Mouse (Mus musculus) kidney, embryonic 14.5 days (tissue): Measurements from ENCODE around the gene Txnrd2. TPM values are rescaled to one million over a fixed set of nuclear protein-coding genes. Genes with fewer than 3 reads are reported as not detected.

Source experiments
- ATAC-seq: fragments of 200-750 bp; cut with Nextera tagmentation; 2 replicates; pipeline ENCODE4 v1.8.0; 2017; ENCODE audit warnings: moderate number of reproducible peaks, mild to moderate bottlenecking, moderate TSS enrichment, moderate library complexity; ENCODE audit not compliant: low FRiP score, low TSS enrichment
- H3K27ac ChIP-seq: fragments of 300-500 bp; sonication (generic); 2 replicates; pipeline ENCODE4 v1.5.1; 2014; ENCODE audit warnings: low read depth, mild to moderate bottlenecking, low read length, moderate library complexity, mixed read lengths
- H3K27me3 ChIP-seq: fragments of 300-500 bp; sonication (generic); 2 replicates; pipeline ENCODE4 v1.6.1; 2014; ENCODE audit warnings: mild to moderate bottlenecking, low read length; ENCODE audit not compliant: control insufficient read depth, insufficient read depth
- H3K36me3 ChIP-seq: fragments of 300-500 bp; sonication (generic); 2 replicates; pipeline ENCODE4 v1.6.1; 2014; ENCODE audit warnings: low read length, mixed read lengths; ENCODE audit not compliant: control insufficient read depth, insufficient read depth
- H3K4me1 ChIP-seq: fragments of 300-500 bp; sonication (generic); 2 replicates; pipeline ENCODE4 v1.6.1; 2014; ENCODE audit warnings: low read length, mixed read lengths; ENCODE audit not compliant: control insufficient read depth, insufficient read depth
- H3K4me2 ChIP-seq: fragments of 300-500 bp; sonication (generic); replicated peaks from 2 replicates; pipeline ENCODE4 v1.6.1; 2014; ENCODE audit warnings: low read depth, mild to moderate bottlenecking, low read length
- H3K4me3 ChIP-seq: fragments of 300-500 bp; sonication (generic); 2 replicates; pipeline ENCODE4 v1.5.1; 2014; ENCODE audit warnings: mild to moderate bottlenecking, low read length
- H3K9ac ChIP-seq: fragments of 300-500 bp; sonication (generic); 2 replicates; pipeline ENCODE4 v1.6.1; 2014; ENCODE audit warnings: low read depth, mild to moderate bottlenecking, low read length, moderate library complexity
- H3K9me3 ChIP-seq: fragments of 300-500 bp; sonication (generic); 2 replicates; pipeline ENCODE4 v1.6.1; 2016; ENCODE audit warnings: low read length; ENCODE audit not compliant: control insufficient read depth
- WGBS: fragments of 180-500 bp; shearing (Covaris S2); extraction: QIAGEN DNeasy Blood & Tissue Kit; methylation state at CpG from one replicate; pipeline ENCODE4 v1.1.7; 2014; 5-methylcytosine and 5-hydroxymethylcytosine counted together
- polyA plus RNA-seq: library from polyadenylated mRNA; unstranded; fragments of >200 nt; fragmentation: Nextera tagmentation; extraction: Ambion mirVana; gene quantifications from 2 replicates; pipeline ENCODE4 v1.2.1, GENCODE M21; 2014

The Txnrd2 gene
- polyA plus RNA-seq, 1 experiment from 2014 or later, result 23.6 TPM

DNA sequence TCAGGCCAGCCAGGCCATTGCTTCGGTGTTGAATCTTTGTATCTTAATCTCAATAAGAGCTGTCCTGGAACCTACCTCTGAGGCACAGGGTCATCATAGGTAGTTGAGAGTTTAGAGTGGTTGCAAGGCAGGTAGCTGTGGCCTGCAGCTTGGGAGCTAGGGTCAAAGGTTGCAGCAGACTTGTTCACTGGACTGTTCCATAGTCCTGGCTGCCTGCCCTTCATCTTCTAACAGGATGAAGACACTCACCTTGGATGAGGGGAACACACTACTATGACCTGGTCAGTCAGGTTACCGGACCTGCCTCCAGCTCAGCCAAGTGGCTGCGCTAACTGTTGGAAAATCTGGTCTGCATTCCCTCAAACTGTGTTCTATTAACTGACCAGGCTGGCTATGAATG is 35.1 kb upstream of the Txnrd2 start:
- no peak for ATAC-seq
- peaks cover 50% of the 10 kb centered on the region for H3K4me1 ChIP-seq
- no peaks in the 10 kb centered on the region for H3K36me3 ChIP-seq
- H3K9me3 ChIP-seq, result no peaks in the 10 kb centered on the region
- H3K4me2 ChIP-seq, result no peak overlapping the region
- H3K27me3 ChIP-seq, result no peaks in the 10 kb centered on the region
- 96% methylated on average over 3 of the region's 3 CpGs for WGBS
- H3K9ac ChIP-seq, result no peak overlapping the region
- H3K27ac ChIP-seq, result no peak overlapping the region
- no peak overlapping the region for H3K4me3 ChIP-seq

DNA sequence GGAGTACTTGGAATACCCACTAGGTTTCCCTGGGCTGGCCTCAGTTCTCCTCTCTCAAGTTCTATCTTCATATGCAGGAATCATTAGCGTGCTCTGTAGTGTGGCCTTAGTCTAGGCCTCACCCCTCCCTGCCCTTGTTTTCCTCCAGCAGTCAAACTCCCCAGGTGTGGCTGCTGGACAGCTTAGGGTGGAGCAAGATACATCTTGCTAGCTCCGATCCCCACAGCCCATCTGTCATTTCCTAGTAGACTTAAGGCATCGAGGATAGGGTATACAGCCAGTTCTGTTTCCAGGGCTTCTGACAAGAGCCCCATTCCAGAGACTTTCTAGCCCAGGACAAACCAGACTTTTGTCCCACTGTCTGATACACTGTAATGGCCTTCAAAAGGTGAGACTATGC is 34.5 kb upstream of the Txnrd2 start:
- no peaks in the 10 kb centered on the region for H3K9me3 ChIP-seq
- ATAC-seq, result no peak
- H3K4me2 ChIP-seq, result no peak overlapping the region
- H3K4me1 ChIP-seq, result peaks cover 53% of the 10 kb centered on the region
- H3K36me3 ChIP-seq, result no peaks in the 10 kb centered on the region
- no peak overlapping the region for H3K9ac ChIP-seq
- H3K27ac ChIP-seq, result no peak overlapping the region
- H3K27me3 ChIP-seq, result no peaks in the 10 kb centered on the region
- WGBS, result 90% methylated on average over 3 of the region's 3 CpGs
- no peak overlapping the region for H3K4me3 ChIP-seq

DNA sequence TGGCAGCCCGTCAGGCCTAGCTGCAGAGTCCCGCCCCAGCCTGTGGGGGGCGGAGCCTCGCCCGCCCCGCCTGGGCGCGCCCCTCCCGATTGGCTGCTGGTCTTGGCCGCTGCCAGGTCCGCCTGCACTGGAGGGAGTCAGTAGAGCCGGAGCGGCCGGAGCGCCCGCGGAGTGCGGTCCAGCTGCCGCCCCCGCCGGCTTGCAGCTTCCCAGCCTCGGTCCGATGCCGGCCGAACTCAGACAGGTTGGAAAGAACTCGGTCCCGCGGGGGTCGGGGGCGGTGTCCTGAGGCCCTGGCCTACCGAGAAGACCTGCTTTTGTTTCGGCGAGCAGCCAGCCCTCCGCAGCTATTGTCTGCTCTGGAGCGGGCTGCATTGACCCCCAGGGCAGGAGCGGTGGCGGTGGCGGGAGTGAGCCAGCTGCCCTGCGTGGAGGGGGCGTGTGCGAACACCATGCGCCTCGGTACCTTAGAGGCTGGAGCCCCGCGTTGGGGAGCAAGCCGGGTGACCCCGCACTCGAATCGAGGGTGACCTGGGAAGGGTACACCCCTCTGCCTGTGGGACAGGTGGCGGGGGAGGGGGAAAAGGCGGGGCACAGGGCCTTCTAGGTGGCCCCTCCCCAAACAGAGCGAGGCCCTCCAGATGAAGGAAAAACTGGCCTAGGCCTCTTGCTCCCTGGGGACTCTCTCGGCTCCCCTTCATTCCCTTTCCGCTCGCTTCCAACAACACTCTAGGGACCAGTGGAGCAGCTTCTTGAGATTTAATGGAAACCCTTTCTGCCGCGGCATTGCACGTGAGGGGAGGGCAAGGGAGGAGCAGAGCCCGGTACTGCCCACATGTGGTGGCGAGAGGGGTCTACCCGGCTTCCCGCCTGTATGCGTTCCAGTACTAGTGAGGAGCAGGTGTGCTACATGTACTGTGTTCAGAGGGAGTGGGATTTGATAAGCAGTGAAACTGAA is 33.4 kb upstream of the Txnrd2 start:
- Histone ChIP-seq H3K27me3 (no peaks in the 10 kb centered on the region), H3K27ac (peak overlapping the region; percentile 77), H3K9me3 (no peaks in the 10 kb centered on the region), H3K4me2 (peak overlapping the region; percentile 98), H3K9ac (peak overlapping the region; percentile 84), H3K4me1 (peaks cover 47% of the 10 kb centered on the region), H3K4me3 (peak overlapping the region; percentile 67), H3K36me3 (peaks cover 8% of the 10 kb centered on the region)
- WGBS, result under 1% methylated on average over 51 of the region's 63 CpGs
- ATAC-seq, result peak; percentile 87

DNA sequence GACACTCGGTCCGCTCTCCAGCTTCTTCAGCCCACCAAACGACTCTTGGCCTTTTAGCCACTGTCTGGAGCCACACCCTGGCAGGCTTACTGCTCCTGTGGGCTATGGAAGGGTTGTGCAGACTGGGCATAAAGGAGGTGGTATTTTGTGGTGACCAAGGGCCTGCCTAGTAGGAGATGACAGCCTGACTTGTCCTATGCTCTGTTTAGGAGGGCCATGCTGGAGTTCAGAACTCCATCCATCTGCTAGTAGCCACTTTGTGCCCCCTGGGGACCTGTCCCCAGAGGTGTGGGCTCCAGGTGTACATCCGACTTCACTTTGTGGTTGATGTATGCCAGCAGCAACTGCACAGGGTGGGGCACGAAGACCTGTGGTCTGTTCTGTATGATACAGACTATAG is 32.6 kb upstream of the Txnrd2 start:
- Histone ChIP-seq H3K9me3 (no peaks in the 10 kb centered on the region), H3K4me2 (peak overlapping the region; percentile 98), H3K4me3 (peak overlapping the region; percentile 67), H3K4me1 (peaks cover 38% of the 10 kb centered on the region; the same call in 1 of the 2 replicates), H3K27ac (no peak overlapping the region), H3K27me3 (no peaks in the 10 kb centered on the region), H3K9ac (peak overlapping the region; percentile 84; the same call in 1 of the 2 replicates), H3K36me3 (peaks cover 17% of the 10 kb centered on the region)
- 57% methylated on average over 5 of the region's 5 CpGs for WGBS
- ATAC-seq, result no peak

DNA sequence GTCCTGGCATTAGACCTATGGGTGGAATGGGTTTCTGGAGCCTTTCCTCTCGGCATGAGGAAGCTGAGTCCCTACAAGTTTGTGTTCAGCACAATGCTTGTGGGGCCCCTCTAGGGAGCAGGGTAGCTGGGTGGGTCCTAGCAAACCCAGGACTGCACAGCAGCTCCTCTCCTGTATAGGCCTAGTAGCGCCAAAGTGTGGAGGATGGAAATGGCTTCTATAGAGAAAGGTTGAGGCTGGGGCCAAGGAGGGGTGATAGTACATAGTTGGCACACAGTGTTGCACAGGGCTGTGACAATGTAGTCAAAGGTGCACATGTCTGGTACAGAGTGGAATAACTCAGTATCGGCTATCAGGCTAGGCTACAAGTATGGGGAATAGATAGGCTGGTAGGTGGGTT is 32.1 kb upstream of the Txnrd2 start:
- Histone ChIP-seq H3K36me3 (peaks cover 21% of the 10 kb centered on the region), H3K4me3 (no peak overlapping the region), H3K9me3 (no peaks in the 10 kb centered on the region), H3K4me2 (peak overlapping the region; percentile 98; the same call in 1 of the 2 replicates), H3K27ac (no peak overlapping the region), H3K27me3 (no peaks in the 10 kb centered on the region), H3K9ac (no peak overlapping the region), H3K4me1 (peaks cover 34% of the 10 kb centered on the region; the same call in 1 of the 2 replicates)
- no peak for ATAC-seq
- 86% methylated on average over 3 of the region's 3 CpGs for WGBS

DNA sequence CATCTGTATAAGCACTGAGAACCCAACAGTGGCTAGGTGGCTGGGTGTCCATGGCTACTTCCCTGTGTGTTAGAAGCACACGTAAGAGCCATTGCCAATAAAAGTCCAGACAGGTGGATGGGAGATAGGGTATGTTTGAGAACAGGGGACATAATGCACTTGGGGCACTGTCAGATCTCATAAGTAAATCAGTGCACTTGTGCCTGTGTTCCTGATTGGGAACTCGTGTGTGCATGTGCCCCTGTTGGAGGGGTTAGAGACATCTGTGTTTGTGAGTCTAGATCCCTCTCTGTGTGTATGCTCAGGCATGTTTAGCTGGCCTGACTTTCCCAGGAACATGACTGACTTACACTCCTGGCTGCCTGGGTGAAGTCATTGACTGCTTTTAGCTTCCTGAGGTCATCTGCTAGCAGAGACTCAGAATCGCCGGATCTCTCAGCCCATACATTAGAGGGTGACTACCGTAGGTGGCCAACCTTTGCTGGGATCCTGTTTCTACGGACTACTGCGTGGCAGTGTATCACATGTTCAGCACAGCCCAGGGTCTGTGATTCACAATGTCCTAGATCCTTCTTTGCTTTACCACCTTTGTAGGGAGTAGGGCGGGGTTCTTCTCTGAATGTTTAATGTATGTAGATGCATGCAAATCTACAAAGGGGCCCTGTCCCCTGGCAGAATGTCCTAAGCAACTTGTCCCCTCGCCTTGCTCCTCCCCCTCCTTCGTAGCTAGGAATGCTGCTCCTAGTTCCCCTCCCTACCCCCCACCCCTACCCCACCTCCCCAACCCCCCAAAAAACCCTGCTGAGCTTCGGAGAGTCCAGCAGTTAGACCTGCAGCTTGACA is 31.2 kb upstream of the Txnrd2 start:
- no peak for ATAC-seq
- no peak overlapping the region for H3K9ac ChIP-seq
- WGBS, result 23% methylated on average over 11 of the region's 11 CpGs
- H3K36me3 ChIP-seq, result peaks cover 31% of the 10 kb centered on the region
- H3K27me3 ChIP-seq, result no peaks in the 10 kb centered on the region
- H3K9me3 ChIP-seq, result no peaks in the 10 kb centered on the region
- peaks cover 28% of the 10 kb centered on the region; the same call in 1 of the 2 replicates for H3K4me1 ChIP-seq
- no peak overlapping the region for H3K4me2 ChIP-seq
- 0 out of 2 replicates have a peak overlapping the region, but pooled peaks have one; percentile 6 for H3K27ac ChIP-seq
- no peak overlapping the region for H3K4me3 ChIP-seq

DNA sequence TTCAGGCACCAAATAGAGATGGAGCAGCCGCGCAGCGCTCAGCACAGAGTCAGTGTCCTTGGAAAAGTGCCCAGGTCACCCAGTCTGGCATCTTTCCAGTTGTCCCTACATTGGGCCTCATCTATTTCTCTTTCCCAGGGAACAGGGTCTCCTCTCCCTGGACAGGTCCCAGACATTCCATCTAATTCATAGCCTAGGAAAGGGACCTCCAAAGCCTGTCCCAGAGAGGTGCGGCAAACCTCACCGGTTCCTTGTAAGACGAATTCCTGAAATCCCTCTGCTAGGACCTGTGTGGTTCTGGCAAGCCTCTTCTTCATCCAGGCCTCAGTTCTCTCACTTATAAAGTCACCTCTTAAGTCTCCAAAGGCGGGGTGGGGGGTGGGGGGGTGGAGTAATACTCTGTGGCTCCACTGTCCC is 30.6 kb upstream of the Txnrd2 start:
- Histone ChIP-seq H3K36me3 (peaks cover 34% of the 10 kb centered on the region), H3K9me3 (no peaks in the 10 kb centered on the region), H3K27me3 (no peaks in the 10 kb centered on the region), H3K9ac (no peak overlapping the region), H3K27ac (peak overlapping the region; percentile 10), H3K4me1 (peaks cover 32% of the 10 kb centered on the region), H3K4me3 (no peak overlapping the region), H3K4me2 (no peak overlapping the region)
- WGBS, result 45% methylated on average over 6 of the region's 7 CpGs
- ATAC-seq, result no peak

DNA sequence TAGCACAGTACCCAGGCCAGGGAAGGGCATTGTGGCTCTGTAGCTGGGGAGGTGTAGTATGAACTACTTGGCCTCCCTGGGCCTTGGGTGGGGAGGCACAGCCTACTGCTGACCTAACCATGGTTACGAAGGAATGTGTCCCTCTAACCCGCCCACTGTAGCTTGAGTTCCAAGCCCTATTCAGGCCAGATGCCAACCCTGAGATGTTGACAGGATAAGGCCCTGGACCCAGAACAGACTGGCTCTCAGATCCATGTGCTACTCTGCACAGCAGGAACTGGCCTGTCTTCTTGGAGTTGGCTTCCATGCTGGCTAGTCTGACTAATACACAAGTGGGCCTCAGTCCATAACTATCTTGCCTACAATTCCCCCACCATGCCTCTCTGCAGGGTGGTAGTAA is 30.0 kb upstream of the Txnrd2 start:
- peaks cover 35% of the 10 kb centered on the region for H3K4me1 ChIP-seq
- H3K36me3 ChIP-seq, result peaks cover 38% of the 10 kb centered on the region
- no peak overlapping the region for H3K9ac ChIP-seq
- no peak for ATAC-seq
- H3K27me3 ChIP-seq, result no peaks in the 10 kb centered on the region
- no peak overlapping the region for H3K4me2 ChIP-seq
- no peak overlapping the region for H3K4me3 ChIP-seq
- no peaks in the 10 kb centered on the region for H3K9me3 ChIP-seq
- peak overlapping the region; percentile 10 for H3K27ac ChIP-seq
- WGBS, result 74% methylated on average over 2 of the region's 2 CpGs
